Mouse (Mus musculus) thymus, postnatal 4 days (tissue): ENCODE results near the gene Tmem131l.

Experiments used
- DNase-seq: peaks from one replicate; pipeline ENCODE4 v3.0.0; 2021

Tmem131l gene

DNA sequence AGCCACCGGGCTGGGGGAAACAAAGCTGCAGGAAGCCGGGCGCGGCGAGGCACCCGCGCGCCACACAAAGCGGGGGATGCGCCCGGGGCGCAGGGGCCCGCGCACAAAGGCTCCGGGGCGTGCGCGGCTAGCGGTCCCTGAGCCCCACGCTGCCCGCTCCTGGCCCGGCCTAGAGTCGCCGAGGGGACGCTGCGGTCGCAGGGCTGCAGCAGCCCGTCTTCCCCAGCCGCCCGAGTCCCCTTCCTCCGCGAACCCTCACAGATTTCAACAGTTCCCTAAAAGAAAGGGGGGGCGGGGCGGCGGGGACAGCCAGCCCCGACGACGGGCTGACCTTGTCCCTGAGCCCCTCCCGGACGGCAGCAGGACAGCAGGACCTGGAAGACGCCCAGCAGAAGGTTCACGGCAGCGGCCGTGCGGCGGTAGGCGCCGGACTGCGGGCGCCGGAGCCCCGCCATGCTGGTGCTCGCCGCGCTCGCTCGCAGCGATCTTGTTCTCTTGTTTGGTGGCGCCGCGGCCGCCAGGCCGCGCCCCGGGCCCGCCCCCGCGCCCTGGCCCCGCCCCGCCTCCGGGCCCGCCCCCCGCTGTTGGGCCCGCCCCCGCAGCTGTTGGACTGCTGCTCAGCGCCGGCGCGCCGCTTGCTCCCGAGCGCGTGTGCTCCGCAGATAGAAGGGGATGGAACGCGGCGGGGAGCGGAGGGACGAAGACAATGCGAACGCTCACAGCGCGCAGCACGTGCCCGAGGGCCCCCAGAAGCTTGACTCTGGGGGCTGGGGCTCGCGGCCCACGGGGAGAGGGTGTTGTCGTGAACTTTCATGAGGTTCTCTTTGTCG is at the start of gene Tmem131l:
TSS of gene Tmem131l (minus strand) at position 530 of the 830 bp plus-strand sequence.
- peak; percentile 91 for DNase-seq

DNA sequence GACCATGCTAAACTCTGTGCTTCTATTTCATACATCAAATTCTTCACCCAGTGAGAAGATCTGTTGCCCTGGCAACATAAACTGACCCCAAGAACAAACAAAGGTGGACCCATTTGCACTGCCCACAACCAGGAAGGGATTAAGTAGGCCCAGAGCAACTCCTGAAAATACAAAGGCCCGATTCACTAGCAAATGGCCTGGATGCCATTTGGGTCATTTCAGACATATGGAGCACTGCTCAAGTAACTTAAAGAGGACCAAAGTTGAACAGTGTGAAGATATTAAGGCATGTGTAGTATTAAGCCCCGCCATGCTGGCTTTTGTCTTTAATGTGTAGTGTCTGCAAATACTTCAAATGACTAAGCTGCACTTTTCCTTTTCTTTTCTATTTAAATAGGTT is 46.9 kb upstream of the Tmem131l start:
- no peak for DNase-seq

DNA sequence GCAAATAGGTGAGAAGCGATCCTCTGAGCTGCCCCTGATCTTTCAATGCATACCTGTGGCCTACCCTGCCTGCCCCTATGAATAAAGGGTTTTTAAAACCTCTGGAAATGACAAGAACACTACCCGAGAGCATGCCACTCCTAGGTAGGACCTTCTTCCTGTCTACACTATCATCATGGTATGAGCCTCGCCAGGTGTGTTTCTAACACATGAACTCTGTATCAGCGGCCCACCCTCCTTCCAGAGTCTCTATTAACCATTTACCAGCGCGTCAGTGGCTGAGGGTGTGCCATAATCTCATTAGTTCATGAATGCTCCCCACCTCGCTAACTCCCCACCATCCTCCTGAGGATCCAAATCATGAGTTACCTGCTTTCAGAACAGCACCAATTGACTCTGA is 46.4 kb upstream of the Tmem131l start:
- DNase-seq = no peak

DNA sequence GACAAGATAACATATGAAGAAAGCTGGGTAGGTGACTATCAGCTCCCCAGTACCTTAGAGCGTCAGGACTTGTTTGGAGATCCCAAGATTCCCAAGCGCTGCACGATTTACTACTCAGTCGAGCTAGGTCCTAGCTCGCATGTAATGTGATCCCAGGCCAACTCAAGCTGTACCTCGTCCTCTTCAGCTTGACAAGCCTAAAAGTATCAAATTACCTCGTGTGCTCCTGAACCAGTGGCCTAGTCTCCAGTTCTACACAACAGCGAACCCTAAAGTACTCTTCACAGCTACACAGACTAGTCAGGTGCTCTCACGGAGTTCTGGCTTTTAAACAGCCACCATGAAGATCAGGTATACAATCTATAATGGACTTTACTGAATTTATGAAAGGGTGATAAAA is 45.5 kb upstream of the Tmem131l start:
- no peak for DNase-seq

DNA sequence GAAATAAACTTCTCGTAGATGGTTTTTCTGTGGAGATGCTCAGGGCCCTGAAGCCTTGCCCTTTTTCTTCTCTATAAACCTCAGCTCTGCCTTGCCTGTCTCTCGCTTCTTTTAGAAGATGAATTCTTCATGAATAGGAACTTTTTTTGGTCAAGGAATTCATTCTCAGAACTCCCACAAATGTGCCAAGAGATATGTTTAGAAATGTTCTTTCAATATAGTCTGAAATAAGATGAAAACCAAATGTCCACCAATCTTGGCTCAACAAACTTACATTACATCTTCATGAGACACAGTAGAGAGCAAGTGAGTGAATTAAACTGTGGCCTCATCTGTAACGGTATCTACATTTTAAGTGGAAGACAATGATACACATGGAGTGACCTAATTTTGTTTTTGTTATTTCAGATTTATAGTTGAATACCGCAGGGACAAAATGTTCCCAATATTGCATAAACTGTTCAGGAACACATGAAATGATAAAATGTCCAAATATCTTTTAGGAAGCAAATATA is 41.3 kb upstream of the Tmem131l start:
- no peak for DNase-seq

DNA sequence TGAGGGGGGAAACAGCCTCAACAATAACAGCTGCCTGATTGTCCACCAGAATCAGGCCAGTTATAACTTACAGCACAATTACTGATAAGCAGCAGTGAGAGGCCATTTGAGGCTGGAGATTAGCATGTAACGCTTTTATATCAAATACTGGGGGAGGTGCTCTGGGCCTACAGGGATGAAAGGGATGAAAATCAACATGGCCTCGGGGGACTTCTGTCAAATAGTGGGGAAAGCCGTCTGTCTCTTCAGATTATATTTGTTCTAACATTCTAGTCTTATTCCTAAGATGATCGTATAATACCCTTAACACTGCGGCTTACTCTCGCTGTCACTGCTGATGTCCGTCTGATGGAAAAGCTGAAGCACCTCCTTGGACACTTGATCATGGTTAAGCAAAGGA is 40.1 kb upstream of the Tmem131l start:
- no peak for DNase-seq

DNA sequence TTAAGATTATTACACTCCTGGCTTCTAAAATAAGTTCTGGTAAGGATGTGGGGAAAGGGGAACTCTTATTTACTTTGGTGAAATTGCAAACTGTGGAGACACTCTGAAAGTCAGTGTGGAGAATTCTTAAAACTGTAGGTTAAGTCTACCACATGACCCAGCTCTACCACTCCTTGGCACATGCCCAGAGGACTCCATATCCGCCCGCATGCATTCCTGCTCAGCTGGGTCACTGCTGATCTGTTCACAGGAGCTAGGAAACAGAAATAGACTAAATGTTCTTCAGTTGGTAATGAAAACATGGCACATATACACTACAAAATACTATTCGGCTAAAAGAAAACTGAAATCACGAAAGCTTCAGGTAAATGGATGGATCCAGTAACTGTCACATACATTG is 37.5 kb upstream of the Tmem131l start:
- no peak for DNase-seq

DNA sequence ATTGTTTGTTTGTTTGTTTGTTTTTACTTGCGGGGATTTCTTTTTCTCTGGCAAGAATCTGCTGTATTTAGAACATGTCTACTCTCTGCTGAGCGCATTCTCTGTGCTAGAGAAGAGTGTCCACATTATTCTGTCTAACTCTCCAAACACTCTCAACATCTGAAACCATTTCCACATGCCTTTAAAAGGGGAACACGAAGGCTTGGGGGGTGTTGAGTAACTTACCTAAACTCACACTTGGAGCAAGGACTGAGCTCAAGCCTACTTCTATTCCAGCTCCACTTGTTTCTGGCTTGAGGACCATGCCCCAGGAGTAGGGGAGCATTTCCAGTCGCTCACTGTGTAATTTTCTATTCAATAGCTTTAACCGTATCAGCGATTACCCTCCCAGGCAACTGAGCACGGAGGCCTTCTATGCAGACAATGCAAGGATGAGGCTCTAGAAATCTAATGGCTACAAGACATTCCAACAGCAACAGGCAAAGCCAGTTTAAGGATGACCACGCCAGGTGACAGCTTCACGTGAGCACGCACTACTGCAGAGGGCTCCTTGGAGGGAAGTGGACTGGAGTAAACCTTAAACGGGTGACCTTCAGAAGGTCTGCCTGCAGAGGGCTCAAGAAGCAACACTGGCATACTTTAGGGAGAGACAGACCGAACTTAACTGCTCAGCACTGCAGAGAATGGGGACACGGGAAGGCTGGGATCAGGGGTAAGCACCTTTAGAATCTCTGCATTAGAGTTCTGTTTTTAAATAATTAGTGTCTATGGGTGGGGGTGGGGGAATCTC is 36.8 kb upstream of the Tmem131l start:
- DNase-seq = no peak

DNA sequence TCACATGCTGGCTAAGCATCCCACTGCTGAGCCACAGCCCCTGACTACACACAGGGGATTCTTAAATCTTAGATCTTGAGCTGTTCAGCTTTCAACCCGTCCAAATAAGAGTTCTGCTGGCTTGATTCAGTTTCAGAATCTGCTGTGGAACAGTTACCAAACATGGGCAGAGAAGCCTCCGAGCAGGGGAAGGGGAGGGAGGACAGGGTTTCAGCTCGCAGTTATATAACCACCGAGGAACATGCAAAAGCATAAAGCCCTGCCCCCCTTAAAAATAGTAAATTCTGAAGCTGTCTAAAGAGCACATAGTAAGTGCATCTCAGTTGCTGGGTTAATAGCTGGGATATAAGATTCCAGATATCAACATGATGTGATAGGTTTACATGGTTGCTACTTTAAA is 35.5 kb upstream of the Tmem131l start:
- DNase-seq = no peak

DNA sequence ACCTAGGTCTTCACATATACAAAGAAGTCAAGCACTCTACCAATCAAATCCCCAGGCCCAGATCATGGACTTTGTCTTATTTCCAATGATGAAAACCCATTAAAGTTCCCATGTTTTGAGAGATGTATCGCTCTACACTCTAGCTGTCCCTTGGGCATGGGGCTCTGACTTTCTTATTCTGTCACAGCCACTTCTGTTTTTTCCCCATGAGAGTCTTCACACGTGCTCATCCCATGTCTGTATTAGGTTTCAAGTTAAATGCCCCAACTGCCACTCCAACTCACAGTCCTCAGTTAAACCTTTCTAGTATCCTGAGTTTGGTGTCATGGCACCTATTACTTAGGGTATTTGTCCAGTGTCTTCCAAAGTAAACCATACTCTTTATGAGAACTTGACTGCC is 34.8 kb upstream of the Tmem131l start:
- no peak for DNase-seq

DNA sequence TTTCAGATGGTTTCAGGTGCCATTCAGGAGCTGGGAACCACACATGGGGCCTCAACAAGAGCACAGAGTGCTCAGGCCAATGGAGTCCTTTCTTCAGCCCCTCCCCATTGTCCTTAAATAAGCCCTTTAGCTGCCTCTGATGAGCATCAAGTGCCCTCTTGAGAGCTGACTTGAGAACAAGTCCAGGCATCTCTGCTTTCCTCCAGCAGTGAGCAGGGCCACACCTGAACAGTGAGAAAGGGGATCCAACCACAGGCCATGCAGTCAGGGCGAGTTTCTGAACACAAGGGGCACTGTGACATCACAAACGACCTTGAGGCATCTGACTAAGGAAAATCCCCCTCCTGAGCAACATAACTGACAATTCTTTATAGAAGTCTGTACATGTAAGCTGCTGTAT is 31.7 kb upstream of the Tmem131l start:
- peak; percentile 27 for DNase-seq

DNA sequence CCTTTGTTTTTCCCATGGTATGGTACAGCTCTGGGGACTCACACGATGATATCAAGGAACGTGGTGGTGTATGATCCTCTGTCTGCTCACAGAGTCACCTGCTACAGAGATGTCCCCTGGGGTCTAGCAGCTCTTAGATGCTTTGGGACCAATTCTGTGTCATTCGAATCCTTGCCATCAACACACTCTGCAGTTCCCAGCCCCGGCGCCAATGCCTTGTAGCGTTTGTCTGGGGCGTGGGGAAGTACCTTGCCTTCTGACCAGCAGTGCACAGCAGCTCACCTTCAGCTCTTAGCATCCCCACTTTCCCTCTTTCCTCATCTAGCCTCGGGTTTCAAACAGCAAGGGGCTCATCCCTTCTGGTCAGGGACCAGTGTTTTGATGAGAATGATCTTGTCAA is 30.8 kb upstream of the Tmem131l start:
- no peak for DNase-seq

DNA sequence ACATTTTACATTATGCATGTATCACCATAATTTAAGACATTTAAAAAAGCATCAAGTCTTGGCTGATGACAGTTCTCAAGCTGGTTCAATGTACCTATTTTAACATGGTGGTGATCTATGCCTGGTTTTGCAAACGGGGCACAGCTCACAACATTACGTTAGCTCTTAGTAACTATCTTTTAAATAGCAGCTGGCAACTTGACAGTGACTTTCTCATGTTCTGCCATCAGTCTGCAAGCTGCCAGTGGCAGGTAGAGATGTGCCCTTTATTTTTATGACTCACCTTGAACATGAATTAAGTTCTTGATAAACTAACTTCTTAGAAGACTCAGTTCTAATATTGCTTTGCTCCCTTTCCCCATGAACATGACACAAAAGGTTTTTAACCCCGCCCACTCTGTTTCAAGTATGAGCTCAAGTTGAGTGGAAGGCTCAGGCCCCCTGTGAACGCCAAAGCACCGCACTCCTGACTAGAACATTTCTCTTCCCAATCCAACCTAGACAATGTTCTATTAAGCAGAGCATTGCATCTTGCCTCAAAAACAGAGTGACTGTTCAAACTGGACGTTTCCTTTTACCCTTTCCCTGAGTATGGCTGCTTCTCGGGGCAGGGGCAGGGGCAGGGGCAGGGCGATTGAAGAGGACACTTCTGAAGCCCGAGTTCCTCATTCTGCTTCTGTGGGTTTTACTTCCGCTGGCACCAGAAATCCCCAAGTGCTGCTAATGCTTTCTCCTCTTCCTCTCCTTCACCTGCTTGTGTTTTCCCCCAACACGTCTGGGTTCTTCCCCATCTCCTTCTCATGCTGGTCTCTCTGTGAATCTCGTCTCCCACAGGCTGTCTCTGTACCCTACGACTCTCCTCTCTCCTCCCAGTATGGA is 29.1 kb upstream of the Tmem131l start:
- peak; percentile 26 for DNase-seq

DNA sequence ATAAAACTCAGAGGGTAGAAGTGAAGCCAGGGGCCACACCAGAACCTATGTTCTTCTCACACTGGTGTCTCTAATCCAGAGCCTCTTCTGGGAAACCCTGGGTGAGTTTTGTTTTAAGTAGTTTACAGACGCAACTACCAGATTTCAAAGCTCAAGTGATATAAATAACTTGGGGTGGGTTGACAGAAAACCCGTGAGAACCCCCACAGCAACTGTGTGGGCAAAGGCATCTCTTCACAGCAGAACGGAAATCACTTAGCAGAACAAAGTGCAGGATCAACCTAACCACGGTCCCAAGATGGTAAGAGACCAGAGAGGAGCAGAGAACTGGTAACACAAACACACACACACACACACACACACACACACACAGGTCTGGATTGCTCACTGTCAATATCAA is 25.9 kb upstream of the Tmem131l start:
- DNase-seq = peak; percentile 49

DNA sequence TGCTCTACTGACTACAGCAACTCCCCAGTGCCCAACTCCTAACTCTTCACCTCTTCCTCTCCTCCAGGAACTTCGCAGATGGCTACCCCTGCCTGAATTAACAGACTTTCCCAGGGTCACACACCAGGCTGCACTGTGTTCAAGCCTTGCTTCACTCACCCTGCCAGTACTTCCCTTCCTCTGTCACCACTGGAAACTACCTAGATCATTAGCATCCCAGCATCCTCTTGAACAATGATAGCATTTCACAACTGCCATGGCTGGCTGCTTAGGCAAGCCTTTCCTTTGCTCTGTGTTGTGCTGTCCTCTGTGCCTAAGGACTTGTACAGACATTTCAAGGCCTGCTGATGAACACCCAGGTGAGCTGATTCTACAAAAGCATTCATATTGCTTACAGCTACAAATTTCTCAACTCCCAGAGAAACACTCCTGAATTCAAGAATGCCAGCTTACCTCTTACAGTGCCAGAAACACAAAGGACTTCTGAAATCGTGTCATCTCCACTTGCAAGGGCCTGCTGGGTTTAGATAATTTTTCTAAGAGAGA is 23.5 kb upstream of the Tmem131l start:
- DNase-seq = no peak

DNA sequence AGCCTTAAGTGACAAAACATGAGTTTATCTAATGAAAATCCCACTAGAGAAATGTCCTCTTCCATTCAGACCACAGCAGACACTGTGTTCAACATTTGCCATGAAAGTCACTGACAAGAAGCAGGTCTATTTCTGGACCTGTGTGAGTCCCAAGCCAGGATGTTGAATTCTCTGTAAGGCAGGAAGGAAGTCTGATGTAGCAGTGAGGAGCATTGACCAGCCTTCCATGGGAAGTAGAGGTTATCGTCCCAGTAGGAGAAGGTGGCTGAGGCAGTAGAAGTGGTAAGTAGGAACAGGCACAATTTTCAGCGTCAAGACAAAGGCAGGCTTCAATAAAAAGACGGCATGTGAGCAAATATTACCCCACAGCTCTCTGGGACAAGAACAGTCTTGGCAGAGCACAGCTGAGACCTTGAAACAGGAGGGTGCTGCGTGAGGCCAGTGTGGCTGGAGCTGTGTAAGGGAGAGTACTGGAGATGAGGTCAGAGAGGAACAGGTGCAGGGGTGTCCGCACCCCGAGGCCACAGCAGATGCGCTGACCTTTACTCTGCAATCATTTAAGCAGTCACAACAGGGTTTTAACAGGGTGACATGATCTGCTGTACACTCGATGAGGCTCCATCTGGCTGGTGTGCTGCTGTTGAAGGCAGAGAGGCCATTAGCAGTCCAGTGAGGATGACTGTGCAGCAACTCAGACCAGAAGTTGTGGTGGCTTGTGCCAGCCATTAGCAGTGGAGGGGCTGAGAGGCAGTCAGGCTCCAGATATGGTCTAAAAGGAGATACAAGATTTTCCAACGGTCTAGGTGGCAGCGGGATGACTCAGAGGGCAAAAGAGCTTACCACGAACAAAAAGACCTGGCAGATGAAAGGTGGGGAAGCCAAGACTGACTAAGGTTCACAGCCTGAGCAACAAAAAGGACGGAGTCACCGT is 21.8 kb upstream of the Tmem131l start:
- no peak for DNase-seq

DNA sequence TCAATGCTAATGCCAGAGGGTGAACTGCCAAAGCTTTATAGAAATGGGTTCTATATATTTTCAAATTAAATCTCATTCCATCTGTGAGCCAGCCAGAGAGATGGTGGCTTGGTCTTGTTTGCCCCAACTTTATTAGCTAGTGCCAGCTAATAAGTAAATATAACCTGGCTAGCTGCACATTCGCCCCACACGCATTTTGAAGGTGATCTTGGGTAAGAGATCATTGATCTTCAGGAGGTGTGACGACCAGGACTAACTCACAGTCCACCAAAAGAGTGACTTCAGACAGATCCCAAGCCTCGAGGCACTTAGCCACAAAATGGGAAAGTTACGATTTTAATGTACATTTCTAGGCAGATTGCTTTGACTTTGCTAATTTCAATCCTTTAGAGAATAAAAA is 21.0 kb upstream of the Tmem131l start:
- DNase-seq = no peak

DNA sequence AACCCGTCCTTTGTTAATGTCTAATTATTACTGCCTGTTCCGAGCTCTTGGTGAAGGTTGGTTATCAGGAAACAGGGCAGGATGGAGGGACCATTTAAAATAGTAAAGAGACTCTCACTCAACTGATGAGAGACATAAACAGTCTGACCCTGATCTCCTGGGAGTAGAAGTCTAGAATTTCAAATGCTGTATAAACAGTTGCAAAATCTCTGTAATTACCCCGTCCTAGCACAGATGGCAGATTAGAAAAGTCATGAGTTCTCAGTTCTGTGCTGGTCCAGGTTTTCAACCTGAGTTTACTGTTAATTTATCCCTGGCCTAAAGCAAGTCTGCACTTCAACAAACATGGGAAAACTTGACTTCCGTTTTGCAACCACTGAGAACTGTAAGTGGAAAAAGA is 20.2 kb upstream of the Tmem131l start:
- DNase-seq = no peak

DNA sequence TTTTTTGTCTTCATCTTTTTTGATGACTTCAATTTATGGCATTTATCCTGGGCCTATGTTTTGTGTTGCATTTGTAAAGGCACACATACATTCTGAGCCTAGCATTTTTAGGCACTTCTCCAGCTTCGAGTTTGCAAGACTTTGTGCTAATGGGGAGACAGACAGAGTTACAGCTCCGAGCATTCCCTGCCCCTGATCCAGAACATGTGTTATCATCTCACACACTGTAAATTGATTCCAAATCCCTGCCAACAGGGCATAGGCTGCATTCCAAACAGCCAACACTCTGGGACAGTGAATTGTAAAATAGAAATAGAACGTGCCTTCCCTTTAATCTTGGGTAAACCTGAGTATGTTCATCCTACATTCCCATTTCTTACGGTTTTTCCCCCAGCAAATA is 19.7 kb upstream of the Tmem131l start:
- no peak for DNase-seq

DNA sequence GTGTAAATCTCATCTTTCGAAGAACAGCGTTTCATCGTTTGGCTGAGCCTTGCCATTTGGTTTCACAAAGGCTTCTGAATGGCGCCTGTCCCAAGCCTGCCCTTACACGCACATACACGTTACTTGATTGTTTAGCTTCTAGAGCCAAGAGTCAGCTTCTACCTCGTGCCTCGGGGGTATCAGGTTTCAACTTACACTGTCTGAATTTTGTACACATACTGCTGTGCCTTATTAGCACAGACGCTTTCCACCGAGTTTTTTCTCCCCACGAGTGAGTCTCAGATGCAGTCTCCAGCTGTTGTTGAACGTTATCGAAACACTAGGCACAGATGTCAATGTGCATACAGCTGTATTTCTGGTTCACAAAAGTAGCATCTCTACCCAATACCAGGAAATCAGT is 19.3 kb upstream of the Tmem131l start:
- no peak for DNase-seq

DNA sequence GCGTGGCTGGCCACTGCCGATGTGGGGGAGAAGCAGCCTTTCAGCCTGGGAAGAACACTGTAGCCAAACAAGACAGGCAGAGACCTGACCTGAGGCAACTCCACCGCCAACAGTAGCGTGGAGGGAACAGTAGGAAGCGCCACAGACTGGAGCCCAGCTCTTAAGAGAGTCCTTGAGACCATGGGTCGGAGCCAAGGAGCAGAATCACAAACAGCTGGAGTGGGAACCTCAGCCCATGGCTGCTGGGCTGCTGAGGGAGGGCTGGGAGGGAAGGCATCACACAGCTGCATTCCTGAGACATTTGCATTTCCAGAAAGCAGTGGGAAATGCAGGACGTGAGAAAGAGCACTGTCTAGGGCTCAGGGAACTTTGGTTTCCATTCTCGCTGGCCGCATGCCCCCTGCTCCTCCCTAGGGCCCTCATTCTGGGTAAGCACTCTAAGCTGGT is 8.8 kb upstream of the Tmem131l start:
- no peak for DNase-seq

DNA sequence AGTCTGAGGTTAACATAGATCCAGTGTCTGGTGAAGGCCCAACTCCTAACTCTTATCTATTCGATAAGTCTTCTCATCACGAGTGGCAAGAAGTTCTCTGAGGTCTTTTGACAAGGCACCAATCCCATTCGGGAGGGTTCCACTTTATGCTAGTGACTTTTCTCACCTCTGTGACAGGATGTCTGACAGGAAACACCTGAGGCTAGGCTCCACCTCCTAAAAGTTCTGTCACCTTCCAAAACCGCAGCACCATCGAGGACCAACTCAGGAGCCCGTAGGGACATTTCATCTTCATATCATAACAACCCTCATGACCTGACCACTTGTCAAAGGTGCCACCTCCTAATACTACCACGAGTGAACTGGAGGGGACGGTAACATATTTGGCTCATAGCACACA is 6.2 kb upstream of the Tmem131l start:
- DNase-seq = no peak
